Mouse (Mus musculus) testis, adult 2 months (tissue): ENCODE measurements at regions not wholly inside any gene's neighbourhood (a gene's known extent, or its start where the extent isn't known, plus 50 kb on each side); places are given as distances from the start of the nearest gene placed in this dataset.

Experiments
- CTCF ChIP-seq: fragments of 200-500 bp; IDR thresholded peaks from 2 replicates; pipeline ENCODE4 v1.5.1; 2012; ENCODE audit warnings: low read depth, mild to moderate bottlenecking, inconsistent platforms, low read length, moderate library complexity; ENCODE audit not compliant: control insufficient read depth, insufficient read depth, insufficient replicate concordance
- POLR2A ChIP-seq: fragments of 200-500 bp; IDR thresholded peaks from 2 replicates; pipeline ENCODE4 v1.6.1; 2012; ENCODE audit warnings: low read depth, mild to moderate bottlenecking, inconsistent platforms, low read length, moderate library complexity; ENCODE audit not compliant: control insufficient read depth

GRCm38 (mm10) chr9:23035901-23036610 is 186.8 kb upstream of the Bmper start:
- TF ChIP-seq CTCF, result no peak
- no peak for TF ChIP-seq POLR2A
